Mouse (Mus musculus): Measurements from ENCODE around the gene Trim25.

The Trim25 gene

DNA sequence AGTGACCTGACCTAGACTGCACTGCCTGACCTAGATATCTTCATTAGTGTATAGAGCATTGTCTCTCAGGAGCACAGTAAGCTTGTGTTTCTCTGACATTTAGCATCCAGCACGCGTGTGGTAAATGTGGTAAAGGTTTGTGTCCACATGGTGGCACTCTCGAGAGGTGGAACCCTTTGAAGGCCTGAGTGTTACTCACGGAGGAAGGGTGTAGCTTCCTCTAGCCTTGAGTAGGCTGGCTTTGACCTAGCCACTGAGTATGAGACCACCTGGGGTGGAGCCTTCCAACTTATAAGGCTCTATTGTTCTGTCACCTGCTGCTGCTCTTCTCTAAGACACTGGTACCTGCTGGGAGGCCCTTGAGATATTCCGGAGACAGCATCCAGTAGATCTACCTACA lies 5.6 kb upstream of the Trim25 start:
- DNase-seq (ENCODE audit: inconsistent age in 2 of 2, low spot score in 1 of 2): peak; percentile 80 to 94

DNA sequence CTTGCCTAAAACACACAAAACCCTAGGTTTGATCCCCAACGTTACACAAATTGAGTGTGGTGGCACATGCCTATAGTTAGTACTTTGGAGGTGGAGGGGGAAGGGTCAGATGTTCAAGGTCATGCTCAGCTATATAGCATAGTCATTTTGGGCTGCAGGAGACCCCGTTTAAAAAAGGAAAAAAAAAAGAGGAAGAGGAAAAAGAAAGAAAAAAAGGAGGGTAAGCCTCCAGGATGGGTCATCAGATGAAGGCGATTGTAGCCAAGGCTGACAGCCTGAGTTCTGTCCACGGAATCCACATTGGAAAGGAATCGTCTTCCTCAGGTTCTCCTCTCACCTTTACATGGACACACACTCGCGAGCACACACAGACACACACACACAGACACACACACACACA lies 4.7 kb upstream of the Trim25 start:
- no peak for DNase-seq (ENCODE audit: inconsistent age in 2 of 2, low spot score in 1 of 2)

DNA sequence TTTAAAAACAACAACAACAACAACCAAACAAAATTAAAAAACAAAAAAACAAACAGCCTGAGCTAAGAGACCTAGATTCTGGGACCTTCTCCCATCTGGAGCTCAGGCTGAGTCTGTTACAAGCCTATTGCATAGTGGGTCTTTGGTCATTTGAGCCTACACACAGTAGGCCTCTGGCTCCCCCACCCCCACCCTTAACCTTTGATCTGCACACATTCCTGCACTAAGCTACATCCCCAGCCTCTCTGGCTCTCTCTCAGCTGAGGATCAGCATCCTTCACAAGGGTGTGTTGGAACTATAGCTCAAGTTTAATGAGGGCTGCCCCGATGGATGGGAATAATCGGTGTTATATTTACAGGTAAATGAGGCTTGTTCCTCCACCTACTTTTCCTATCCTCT lies 3.6 kb upstream of the Trim25 start:
- no peak for DNase-seq (ENCODE audit: inconsistent age in 2 of 2, low spot score in 1 of 2)

DNA sequence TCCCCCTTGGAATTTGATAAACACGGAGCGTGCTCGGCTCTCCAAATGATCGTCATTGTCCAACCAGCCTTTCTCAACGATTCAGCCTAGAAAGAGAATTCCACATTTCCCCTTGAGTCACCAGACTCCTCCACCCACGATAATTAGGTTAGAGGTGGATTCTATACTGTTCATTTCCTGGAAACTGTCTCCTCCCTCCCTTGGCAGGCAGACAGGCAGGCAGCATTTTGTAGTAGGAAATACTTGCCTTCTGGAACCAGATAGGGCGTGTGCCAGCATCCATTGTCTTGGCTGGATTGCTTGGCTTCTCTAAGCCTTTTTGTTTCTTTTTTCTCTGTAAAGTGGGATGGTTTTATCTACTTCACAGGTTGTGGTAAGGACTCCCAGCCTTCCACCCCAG lies 2.7 kb upstream of the Trim25 start:
- no peak for DNase-seq (ENCODE audit: inconsistent age in 2 of 2, low spot score in 1 of 2)

DNA sequence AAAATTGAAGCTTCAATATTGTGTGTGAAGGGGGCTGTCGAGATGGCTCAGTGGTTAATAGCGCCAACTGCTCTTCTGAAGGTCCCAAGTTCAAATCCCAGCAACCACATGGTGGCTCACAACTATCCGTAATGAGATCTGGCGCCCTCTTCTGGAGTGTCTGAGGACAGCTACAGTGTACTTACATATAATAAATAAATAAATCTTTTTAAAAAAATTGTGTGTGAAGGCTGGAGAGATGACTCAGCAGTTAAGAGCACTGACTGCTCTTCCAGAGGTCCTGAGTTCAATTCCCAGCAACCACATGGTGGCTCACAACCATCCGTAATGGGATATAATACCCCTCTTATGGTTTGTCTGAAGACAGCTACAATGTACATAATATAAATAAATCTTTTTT lies 1.8 kb upstream of the Trim25 start:
- peak in 1 of 2 experiments; percentile 69 for DNase-seq (ENCODE audit: inconsistent age in 2 of 2, low spot score in 1 of 2)

DNA sequence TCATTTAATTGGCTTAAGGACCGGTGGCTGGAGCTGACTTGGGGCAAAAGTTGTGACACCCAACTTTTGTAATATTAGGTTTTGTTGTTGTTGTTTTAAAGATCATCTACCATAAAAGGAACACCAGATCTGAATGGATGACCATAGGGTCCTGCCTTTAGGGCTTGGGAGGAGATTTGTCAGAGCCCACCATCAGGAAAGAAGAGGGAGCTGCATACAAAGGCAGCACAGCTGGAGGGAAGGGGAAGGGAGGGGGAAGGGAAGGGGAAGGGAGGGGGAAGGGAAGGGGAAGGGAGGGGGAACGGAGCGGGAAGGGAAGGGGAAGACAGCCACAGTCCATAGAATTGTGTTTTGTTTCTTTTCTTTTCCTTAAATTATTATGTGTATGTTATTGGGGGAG lies 770 bp upstream of the Trim25 start:
- DNase-seq (ENCODE audit: inconsistent age in 2 of 2, low spot score in 1 of 2): no peak

DNA sequence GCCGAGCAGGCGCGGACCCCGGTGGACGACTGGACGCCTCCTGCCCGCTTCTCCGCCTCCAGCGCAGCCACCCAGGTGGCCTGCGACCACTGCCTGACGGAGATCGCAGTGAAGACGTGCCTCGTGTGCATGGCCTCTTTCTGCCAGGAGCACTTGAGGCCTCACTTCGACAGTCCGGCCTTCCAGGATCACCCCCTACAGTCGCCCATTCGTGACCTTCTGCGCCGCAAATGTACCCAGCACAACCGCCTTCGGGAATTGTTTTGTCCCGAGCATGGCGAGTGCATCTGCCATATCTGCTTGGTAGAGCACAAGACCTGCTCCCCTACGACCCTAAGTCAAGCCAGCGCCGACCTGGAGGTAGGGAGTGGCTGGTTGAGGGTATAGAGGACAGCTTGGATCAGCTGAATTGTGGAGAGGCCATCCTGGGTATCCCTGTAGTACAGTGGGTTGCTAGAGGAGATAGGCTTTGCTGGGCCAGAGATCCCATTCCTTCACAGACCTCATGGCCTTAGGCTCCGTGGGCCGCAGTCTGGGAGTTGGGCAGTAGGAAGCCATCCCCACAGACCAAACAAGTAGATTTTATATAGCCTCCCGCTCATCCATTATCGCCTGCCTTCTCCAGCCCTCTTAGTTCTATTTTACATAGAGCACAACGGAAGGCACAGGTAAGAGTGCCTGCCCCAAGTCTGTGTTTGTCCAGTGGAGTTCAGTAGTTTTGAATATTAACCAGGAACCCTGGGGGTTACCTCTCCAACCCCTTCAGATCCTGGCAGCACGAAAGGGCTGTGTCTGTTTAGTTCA lies 749 bp downstream of the Trim25 start:
- DNase-seq (ENCODE audit: inconsistent age in 2 of 2, low spot score in 1 of 2): peak in 1 of 2 experiments; percentile 82

DNA sequence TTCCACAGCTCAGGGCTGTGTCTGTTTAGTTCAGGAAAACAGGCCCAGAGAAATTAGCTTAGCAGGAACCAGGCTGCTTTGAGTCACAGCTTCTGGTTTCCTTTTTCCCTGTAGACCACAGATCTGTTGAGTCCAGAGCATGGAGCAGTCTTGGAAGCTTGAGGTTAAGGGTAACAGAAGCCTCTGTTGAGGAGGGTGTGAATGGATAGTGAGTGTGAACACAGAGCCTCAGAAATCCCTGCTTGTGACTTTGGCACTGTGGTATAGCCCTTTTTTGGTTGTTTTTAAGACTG lies 1.3 kb downstream of the Trim25 start:
- DNase-seq (ENCODE audit: inconsistent age in 2 of 2, low spot score in 1 of 2): peak in 1 of 2 experiments; percentile 79

DNA sequence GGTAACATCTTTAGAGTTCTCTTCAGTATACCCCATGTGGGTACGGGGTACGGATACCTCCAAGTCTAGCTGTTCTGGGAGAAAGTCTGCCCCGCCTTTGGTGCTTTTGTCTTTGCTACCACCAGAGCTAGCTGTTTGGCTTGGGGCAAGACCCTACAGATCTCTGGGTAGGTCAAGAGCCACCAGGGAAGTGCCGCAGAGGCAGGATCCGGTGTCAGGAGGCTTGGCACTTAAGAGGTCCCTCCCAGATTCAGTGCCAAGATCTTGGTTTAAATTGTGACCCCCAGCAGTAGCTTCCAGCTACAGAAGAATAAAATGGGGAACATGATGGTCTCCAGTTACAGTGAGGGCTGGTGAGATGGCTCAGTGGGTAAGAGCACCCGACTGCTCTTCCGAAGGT lies 2.4 kb downstream of the Trim25 start:
- no peak for DNase-seq (ENCODE audit: inconsistent age in 2 of 2, low spot score in 1 of 2)

DNA sequence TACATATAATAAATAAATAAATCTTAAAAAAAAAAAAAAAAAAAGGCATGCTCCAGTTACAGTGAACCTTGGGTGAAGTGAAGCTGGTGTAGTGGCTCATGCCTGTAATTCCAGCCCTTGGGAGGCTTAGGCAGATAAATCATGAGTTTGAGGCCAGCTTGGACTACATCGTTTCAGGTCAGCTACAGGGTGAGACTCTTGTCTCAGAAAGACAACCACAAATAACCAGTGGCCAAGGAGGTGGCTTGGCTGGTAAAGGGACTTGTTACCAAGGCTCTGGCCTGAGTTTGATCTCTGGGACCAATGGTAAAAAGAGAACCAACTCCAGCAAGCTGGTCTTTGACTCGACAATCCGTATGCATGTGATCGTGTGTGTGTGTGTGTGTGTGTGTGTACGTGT lies 2.9 kb downstream of the Trim25 start:
- DNase-seq (ENCODE audit: inconsistent age in 2 of 2, low spot score in 1 of 2): peak in 1 of 2 experiments; percentile 80

DNA sequence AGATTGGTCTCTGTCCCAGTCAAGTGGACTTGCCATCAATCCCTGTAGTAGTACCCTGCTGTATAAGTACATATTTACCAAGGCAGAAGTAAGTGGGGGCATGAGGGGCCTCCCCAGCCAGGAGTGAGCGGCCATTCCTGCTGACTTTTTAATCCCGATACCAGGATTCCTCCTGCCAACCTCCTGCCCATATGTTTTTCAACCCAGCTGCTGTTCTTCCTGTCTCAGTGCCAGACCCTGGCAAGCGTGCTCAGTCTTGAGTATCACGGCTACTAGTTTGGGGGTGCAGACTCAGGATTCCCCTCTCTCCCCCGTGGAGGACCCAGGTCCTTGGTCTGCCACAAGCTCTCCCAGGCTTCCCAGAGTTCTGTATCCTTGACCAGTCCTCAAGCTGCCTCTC lies 3.4 kb downstream of the Trim25 start:
- peak; percentile 46 to 82 for DNase-seq (ENCODE audit: inconsistent age in 2 of 2, low spot score in 1 of 2)

DNA sequence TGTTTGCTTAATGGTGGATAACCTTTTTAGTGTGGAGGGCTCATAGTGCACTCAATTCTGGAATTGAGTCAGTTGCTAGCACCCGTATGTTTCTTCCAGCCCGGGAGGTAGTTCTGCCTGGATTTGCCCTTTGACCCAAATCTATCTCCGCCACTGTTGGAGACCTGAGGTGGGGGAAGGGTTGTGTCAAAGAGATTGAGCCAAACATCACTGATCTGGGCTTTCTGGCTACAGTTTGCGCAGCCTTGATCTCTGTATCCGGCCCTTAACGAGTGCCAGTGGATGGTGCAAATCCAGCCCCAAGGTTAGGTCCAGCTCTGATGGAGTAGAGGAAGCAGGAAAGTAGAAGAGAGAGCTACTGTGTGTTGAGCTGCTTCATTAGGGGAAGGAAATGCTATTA lies 3.9 kb downstream of the Trim25 start:
- DNase-seq (ENCODE audit: inconsistent age in 2 of 2, low spot score in 1 of 2): peak; percentile 78 to 93

DNA sequence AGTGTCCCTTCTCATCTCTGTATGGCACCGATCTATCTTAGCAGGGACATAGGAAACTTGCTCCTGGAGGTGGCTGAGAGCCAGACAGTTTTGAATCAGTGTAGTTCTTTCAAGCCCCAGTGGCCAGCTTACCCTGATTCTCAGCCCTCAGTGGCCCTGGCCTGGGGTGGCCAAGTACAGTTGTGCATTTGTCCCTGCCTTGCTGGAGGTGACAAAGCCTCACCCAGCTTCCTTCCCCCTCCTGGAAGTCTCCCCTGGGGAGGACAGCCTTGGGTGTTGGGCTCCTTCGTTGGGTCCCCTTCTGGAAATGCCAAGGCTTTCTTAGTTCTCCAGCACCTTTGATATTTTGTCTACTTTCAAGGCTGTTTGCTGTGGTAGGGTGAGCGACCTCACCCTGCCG lies 4.5 kb downstream of the Trim25 start:
- peak; percentile 85 to 94 for DNase-seq (ENCODE audit: inconsistent age in 2 of 2, low spot score in 1 of 2)

DNA sequence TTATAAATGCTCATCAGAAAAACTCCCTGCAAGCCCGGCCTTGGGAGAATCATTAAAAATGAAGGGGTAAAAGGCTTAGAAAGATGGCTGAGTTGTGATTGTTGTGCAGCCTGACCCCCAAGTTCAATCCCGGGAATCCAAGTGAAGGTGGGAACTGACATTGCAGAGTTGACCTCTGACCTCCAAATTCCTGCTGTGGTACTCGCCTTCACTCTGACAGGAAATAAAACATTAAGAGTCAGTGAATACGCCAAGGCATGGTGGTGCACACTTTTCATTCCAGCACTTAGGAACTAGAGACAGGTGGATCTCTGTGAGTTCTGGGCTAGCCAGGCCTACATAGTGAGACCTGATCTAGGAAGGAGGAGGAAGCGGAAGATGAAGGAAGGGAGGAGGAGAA lies 6.3 kb downstream of the Trim25 start:
- peak in 1 of 2 experiments; percentile 48 for DNase-seq (ENCODE audit: inconsistent age in 2 of 2, low spot score in 1 of 2)

DNA sequence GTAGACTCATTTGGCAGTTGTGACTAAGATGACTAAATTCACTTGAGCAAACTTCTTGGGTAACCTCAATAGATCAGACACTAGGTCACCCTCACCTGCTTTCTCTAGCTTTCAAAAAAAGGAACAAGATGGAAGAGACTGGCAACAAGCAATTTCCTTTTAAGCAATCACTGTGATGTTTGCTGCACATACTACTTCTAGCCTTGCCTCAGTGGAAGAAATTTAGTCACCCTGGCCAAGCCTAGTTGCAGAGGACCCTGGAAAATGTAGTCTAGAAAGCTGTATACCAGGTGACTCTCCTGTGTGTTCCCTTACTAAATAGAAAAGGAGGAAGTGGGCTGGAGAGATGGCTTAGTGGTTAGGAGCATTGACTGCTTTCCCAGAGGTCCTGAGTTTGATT lies 7.2 kb downstream of the Trim25 start:
- DNase-seq (ENCODE audit: inconsistent age in 2 of 2, low spot score in 1 of 2): no peak

DNA sequence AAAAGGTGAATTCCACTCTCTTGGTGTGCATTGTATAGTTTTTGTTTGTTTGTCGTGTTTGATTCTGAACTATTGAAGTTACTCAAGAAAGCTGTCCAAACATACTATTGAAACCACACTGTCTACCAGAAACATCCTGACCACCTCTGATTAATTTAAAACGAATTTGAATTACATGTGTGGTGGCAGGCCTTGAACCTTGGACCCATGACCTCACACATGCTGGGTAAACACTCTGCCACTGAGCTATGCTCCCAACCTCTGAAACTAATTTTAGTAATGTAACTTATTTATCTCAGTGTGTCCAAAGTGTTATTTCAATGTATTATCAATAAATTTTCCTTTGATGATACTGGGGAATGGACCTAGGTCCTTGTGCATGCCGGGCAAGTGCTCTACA lies 8.4 kb downstream of the Trim25 start:
- no peak for DNase-seq (ENCODE audit: inconsistent age in 2 of 2, low spot score in 1 of 2)

DNA sequence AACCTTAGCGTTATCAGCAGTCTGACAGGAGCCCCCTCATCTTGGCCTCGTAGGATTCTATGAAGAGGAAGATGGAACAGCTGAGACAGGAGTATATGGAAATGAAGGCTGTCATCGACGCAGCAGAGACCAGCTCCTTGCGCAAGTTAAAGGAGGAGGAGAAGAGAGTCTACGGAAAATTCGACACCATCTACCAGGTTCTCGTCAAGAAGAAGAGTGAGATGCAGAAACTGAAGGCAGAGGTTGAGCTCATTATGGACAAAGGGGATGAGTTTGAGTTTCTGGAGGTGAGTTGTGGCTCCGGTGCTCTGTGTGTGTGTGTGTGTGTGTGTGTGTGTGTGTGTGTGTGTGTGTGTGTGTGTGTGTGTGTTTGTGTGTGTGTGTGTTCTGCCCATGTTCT lies 9.9 kb downstream of the Trim25 start:
- no peak for DNase-seq (ENCODE audit: inconsistent age in 2 of 2, low spot score in 1 of 2)

DNA sequence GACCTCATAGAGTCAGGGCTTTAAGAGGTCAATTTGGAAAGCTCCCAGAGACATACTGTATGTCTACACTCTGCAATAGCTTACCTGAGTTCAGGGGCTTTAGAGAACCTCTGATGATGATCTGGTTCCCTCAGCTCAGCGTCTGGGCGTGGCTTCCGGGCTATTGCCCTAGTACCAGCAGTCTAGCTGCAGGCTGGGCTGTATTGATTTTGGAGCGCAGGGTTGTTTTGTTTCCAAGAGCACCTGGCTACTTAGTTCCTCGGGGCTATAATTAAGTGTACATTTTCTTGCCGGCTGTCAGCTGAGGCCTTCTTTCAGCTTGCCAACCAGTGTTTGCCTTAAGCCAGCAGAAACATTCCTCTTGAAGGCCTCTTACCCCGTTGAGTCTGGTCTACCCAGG lies 10.3 kb downstream of the Trim25 start:
- DNase-seq (ENCODE audit: inconsistent age in 2 of 2, low spot score in 1 of 2): no peak

DNA sequence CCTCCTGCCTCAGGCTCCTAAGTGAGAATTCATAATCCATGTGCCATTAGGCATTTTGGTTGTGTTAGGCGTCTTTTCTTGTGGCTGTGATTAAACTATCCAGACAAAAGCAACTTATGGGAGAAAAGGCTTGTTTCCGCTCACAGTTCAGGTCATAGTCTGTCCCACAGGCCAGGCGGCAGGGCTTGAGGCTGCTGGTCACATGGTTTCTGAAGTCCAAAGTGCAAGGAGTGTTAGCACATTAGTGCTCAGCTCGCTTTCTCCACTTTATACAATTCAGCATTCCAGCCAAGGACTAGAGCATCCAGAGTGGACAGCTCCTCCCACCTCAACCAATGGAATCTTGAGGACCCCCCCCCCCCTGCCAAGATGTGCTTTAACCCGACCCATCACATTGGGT lies 13.1 kb downstream of the Trim25 start:
- DNase-seq (ENCODE audit: inconsistent age in 2 of 2, low spot score in 1 of 2): no peak

DNA sequence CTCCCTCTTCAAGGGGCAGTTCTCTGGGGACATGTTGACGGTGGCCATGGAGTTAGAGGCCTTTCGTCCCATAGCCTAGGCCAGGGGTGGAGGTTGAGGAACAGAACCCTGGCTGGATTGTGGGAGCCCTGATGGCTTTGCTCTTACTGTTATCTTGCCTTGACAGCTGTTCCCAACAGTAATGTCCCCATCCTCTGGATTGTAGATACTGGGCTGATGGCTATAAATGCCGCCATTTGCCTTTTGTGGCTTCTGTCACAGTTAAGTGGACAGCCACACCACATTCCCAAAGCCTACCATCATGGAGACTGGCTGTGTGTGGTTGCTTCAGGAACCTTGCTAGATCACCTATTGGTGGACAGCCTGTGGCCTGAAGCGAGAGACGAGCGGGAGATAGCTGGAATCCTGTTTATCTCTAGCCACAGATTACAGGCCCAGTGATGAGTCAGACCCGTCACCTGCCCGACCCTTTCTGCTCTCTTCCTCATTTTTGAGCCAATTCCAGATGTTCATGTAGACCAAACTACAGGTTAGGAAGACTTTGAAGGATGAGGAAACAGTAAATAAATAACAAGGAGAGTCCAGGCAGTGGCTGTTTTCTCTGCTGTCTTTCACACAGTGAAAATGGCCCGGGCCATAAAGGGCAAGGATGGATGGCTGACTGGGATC lies 18.5 kb downstream of the Trim25 start:
- DNase-seq (ENCODE audit: inconsistent age in 2 of 2, low spot score in 1 of 2): peak in 1 of 2 experiments; percentile 62

DNA sequence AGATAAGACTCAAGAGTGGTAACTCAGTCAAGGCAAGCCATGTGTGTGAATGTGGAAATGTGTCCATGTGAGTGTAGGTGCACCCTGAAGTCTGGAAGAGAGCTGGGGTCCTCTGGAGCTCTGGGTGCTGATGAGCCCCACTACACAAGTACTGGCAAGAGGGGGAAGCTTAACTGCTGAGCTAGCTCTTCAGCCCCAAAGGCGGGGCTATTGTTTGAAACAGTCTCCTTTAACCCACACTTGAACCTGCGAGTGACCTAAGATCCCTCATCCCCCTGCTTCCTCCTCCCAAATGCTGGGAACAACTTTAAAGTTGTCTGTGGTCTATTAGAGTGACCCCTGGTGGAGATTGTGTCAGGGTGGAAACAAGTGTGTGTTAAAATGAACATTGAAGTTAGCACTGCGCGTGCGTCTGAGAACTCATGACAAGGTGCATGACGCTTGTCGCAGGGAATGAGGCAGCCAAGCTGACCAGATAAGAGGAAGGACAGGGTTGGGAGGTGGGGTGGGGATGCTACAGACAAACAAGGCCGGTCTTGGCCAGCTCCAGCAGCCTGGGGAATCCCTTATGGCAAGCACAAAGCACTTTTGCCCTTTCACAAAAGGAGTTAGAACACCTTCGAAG lies 21.6 kb downstream of the Trim25 start:
- peak; percentile 66 to 85 for DNase-seq (ENCODE audit: inconsistent age in 2 of 2, low spot score in 1 of 2)

DNA sequence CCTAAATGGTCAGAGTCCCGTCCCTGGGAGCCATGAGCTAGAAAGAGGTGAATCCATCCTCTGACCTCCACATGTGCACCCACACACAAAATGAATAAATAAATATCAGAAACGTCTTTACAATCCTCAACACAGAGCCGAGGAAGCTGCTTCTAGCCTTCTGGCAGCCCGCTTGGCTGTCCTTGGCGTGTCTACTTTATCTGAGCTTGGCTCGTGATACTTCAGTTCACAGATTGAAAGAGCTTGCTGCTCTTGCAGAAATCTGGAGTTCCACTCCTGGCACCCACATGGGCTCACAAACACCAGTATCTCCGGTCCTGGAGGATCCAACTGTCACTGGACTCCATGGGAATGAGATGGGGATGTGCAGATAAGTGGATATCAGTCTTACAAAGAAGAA lies 22.5 kb downstream of the Trim25 start:
- peak; percentile 59 to 81 for DNase-seq (ENCODE audit: inconsistent age in 2 of 2, low spot score in 1 of 2)

Data from adrenal gland, adult (tissue).